Mouse (Mus musculus) bone marrow, adult 2 months (tissue): ENCODE data around the gene Pkd1l2.

ENCODE experiments used
- CTCF ChIP-seq: fragments of 200-500 bp; IDR thresholded peaks from 2 replicates; pipeline ENCODE4 v1.5.1; 2011; ENCODE audit warnings: low read length, control low read depth; ENCODE audit not compliant: control insufficient read depth, insufficient read depth
- POLR2A ChIP-seq: fragments of 200-500 bp; IDR thresholded peaks from 2 replicates; pipeline ENCODE4 v1.6.1; 2011; ENCODE audit warnings: low read depth, mild to moderate bottlenecking, control low read depth, low read length, borderline replicate concordance; ENCODE audit not compliant: control insufficient read depth

GRCm38 (mm10) chr8:117082399-117082872 is at the start of gene Pkd1l2:
- TF ChIP-seq CTCF (no peak), POLR2A (no peak)
